Mouse (Mus musculus): ENCODE data around the gene Gab1. TPM values are rescaled to one million over a fixed set of nuclear protein-coding genes. Genes with fewer than 3 reads are reported as not detected.

Gene Gab1
- polyA plus RNA-seq, 1 experiment = 0.24 TPM

- TF ChIP-seq TAL1 (IDR thresholded peaks at IDR 0.05; ENCODE audit: low read length) (no peak), GATA1 (IDR thresholded peaks at IDR 0.05; ENCODE audit: low read length) (no peak)
- Histone ChIP-seq H3K4me3 (replicated peaks) (no peak overlapping the region), H3K36me3 (ENCODE audit: control insufficient read depth) (no peaks in the 10 kb centered on the region), H3K27me3 (ENCODE audit: control insufficient read depth) (peaks cover 54% of the 10 kb centered on the region), H3K9me3 (ENCODE audit: control insufficient read depth, low read length) (peaks cover 3% of the 10 kb centered on the region; the same call in 1 of the 2 replicates), H3K4me1 (ENCODE audit: control insufficient read depth) (peaks cover 21% of the 10 kb centered on the region)
Measured at GRCm38 (mm10) chr8:80878146-80878545, 2.2 kb downstream of the Gab1 start.

- peaks cover 40% of the 10 kb centered on the region for H3K27me3 ChIP-seq (ENCODE audit: control insufficient read depth)
- peaks cover 34% of the 10 kb centered on the region for H3K4me1 ChIP-seq (ENCODE audit: control insufficient read depth)
Measured at GRCm38 (mm10) chr8:80875537-80875936, 4.8 kb downstream of the Gab1 start.

GRCm38 (mm10) chr8:80873723-80874427 lies 6.4 kb downstream of the Gab1 start:
- Histone ChIP-seq H3K4me3 (replicated peaks) (no peak overlapping the region), H3K9me3 (ENCODE audit: control insufficient read depth, low read length) (no peaks in the 10 kb centered on the region), H3K36me3 (ENCODE audit: control insufficient read depth) (no peaks in the 10 kb centered on the region; the same call in 1 of the 2 replicates), H3K4me1 (ENCODE audit: control insufficient read depth) (peaks cover 34% of the 10 kb centered on the region), H3K27me3 (ENCODE audit: control insufficient read depth) (peaks cover 23% of the 10 kb centered on the region)
- TF ChIP-seq GATA1 (IDR thresholded peaks at IDR 0.05; ENCODE audit: low read length) (no peak), TAL1 (IDR thresholded peaks at IDR 0.05; ENCODE audit: low read length) (no peak)

More at GRCm38 (mm10) chr8:80875537-80875936, 4.8 kb downstream of the Gab1 start:
- no peak overlapping the region for H3K4me3 ChIP-seq (replicated peaks)
- H3K36me3 ChIP-seq (ENCODE audit: control insufficient read depth) = no peaks in the 10 kb centered on the region; the same call in 1 of the 2 replicates
- peaks cover 3% of the 10 kb centered on the region; the same call in 1 of the 2 replicates for H3K9me3 ChIP-seq (ENCODE audit: control insufficient read depth, low read length)
- no peak for TF ChIP-seq GATA1 (IDR thresholded peaks at IDR 0.05; ENCODE audit: low read length)
- TF ChIP-seq TAL1 (IDR thresholded peaks at IDR 0.05; ENCODE audit: low read length) = no peak

- Histone ChIP-seq H3K9me3 (ENCODE audit: control insufficient read depth, low read length) (no peaks in the 10 kb centered on the region), H3K36me3 (ENCODE audit: control insufficient read depth) (peaks cover 3% of the 10 kb centered on the region; the same call in 1 of the 2 replicates), H3K4me3 (replicated peaks) (no peak overlapping the region), H3K27me3 (ENCODE audit: control insufficient read depth) (peaks cover 11% of the 10 kb centered on the region), H3K4me1 (ENCODE audit: control insufficient read depth) (peaks cover 41% of the 10 kb centered on the region)
- TF ChIP-seq GATA1 (IDR thresholded peaks at IDR 0.05; ENCODE audit: low read length) = no peak
- no peak for TF ChIP-seq TAL1 (IDR thresholded peaks at IDR 0.05; ENCODE audit: low read length)
Measured at GRCm38 (mm10) chr8:80872688-80873087, 7.6 kb downstream of the Gab1 start.

GRCm38 (mm10) chr8:80871400-80871799 lies 8.9 kb downstream of the Gab1 start:
- peaks cover 6% of the 10 kb centered on the region for H3K36me3 ChIP-seq (ENCODE audit: control insufficient read depth)
- H3K27me3 ChIP-seq (ENCODE audit: control insufficient read depth) = no peaks in the 10 kb centered on the region
- peaks cover 48% of the 10 kb centered on the region for H3K4me1 ChIP-seq (ENCODE audit: control insufficient read depth)
- no peak for TF ChIP-seq TAL1 (IDR thresholded peaks at IDR 0.05; ENCODE audit: low read length)
- no peak for TF ChIP-seq GATA1 (IDR thresholded peaks at IDR 0.05; ENCODE audit: low read length)
- no peak overlapping the region for H3K4me3 ChIP-seq (replicated peaks)
- no peaks in the 10 kb centered on the region for H3K9me3 ChIP-seq (ENCODE audit: control insufficient read depth, low read length)

GRCm38 (mm10) chr8:80870535-80871204 lies 9.6 kb downstream of the Gab1 start:
- Histone ChIP-seq H3K4me3 (replicated peaks) (peak overlapping the region; percentile 36), H3K9me3 (ENCODE audit: control insufficient read depth, low read length) (no peaks in the 10 kb centered on the region), H3K36me3 (ENCODE audit: control insufficient read depth) (peaks cover 14% of the 10 kb centered on the region), H3K4me1 (ENCODE audit: control insufficient read depth) (peaks cover 55% of the 10 kb centered on the region), H3K27me3 (ENCODE audit: control insufficient read depth) (no peaks in the 10 kb centered on the region)
- TF ChIP-seq GATA1 (IDR thresholded peaks at IDR 0.05; ENCODE audit: low read length) = no peak
- no peak for TF ChIP-seq TAL1 (IDR thresholded peaks at IDR 0.05; ENCODE audit: low read length)

GRCm38 (mm10) chr8:80869881-80870328 lies 10.4 kb downstream of the Gab1 start:
- Histone ChIP-seq H3K36me3 (ENCODE audit: control insufficient read depth) (peaks cover 21% of the 10 kb centered on the region), H3K4me3 (replicated peaks) (peak overlapping the region; percentile 8), H3K27me3 (ENCODE audit: control insufficient read depth) (no peaks in the 10 kb centered on the region), H3K4me1 (ENCODE audit: control insufficient read depth) (peaks cover 63% of the 10 kb centered on the region), H3K9me3 (ENCODE audit: control insufficient read depth, low read length) (no peaks in the 10 kb centered on the region)
- TF ChIP-seq GATA1 (IDR thresholded peaks at IDR 0.05; ENCODE audit: low read length) (no peak), TAL1 (IDR thresholded peaks at IDR 0.05; ENCODE audit: low read length) (no peak)

GRCm38 (mm10) chr8:80868801-80869323 lies 11.5 kb downstream of the Gab1 start:
- peaks cover 69% of the 10 kb centered on the region for H3K4me1 ChIP-seq (ENCODE audit: control insufficient read depth)
- 0 out of 3 replicates have a peak, but pooled peaks have one; percentile 7 for TF ChIP-seq TAL1 (IDR thresholded peaks at IDR 0.05; ENCODE audit: low read length)
- peak; percentile 71 for TF ChIP-seq GATA1 (IDR thresholded peaks at IDR 0.05; ENCODE audit: low read length)
- H3K9me3 ChIP-seq (ENCODE audit: control insufficient read depth, low read length) = no peaks in the 10 kb centered on the region
- H3K27me3 ChIP-seq (ENCODE audit: control insufficient read depth) = no peaks in the 10 kb centered on the region
- peaks cover 30% of the 10 kb centered on the region for H3K36me3 ChIP-seq (ENCODE audit: control insufficient read depth)
- peak overlapping the region; percentile 80 for H3K4me3 ChIP-seq (replicated peaks)

Data from erythroblast, embryonic 14.5 days (primary cell).